11 mouse cellular contexts compared by ENCODE assay signal in the genomic region with DNA sequence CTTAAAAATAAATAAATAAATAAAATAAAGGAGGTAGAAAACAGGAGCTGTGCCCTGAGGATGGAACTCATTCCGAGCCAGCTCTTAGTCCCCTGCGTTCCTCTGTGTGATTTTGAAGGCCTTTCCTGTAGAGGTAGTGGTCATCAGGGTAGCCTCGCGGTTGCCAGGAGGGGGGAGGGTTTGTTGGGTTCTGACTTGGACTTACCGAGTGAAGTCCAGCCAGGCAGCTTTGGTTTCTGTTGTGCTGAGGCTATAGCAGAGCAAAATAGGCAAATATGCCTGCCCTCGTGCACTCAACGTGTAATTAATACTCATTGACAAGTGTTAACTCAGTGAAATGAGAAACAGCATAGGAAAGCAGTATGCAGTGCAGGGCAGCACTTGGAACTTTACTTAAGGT.
DNase-seq lines count a peak whose midpoint lies in the region; ATAC-seq and TF ChIP-seq lines count a peak whose summit lies in the region.
"Had no signal": no experiment of that assay in that cellular context is flagged by ENCODE, and none has a peak within 500 bp of the region (broad histone marks: within the 10 kb centered on the region; RNA-seq: fewer than 3 reads in every experiment).

No protein-coding gene starts in this region.

- no peaks in the 10 kb centered on the region for H3K9me3 ChIP-seq in hindbrain, embryonic 13.5 days
- no peaks in the 10 kb centered on the region for H3K9me3 ChIP-seq in hindbrain, embryonic 10.5 days
- H3K9me3 ChIP-seq in liver, embryonic 13.5 days (replicated peaks), result no peaks in the 10 kb centered on the region
- H3K9me3 ChIP-seq in forebrain, embryonic 15.5 days, result no peaks in the 10 kb centered on the region
- H3K9me3 ChIP-seq: midbrain, embryonic 13.5 days had no signal

- 85% methylated on average over 7 of the region's 7 CpGs for WGBS in hindbrain, embryonic 13.5 days
- 88% methylated on average over 7 of the region's 7 CpGs for WGBS in hindbrain, embryonic 10.5 days
- 42% methylated on average over 7 of the region's 7 CpGs for WGBS in liver, embryonic 13.5 days (ENCODE audit: insufficient replicate concordance)
- WGBS in forebrain, embryonic 15.5 days, result 83% methylated on average over 7 of the region's 7 CpGs

- no peak for TF ChIP-seq CTCF in C2C12 (IDR thresholded peaks at IDR 0.05; ENCODE audit: control insufficient read depth, insufficient read depth, insufficient read length)
- TF ChIP-seq CTCF in cortical plate, adult 2 months (IDR thresholded peaks at IDR 0.05; ENCODE audit: extremely low read depth, insufficient read depth, low read length), result no peak

- H3ac ChIP-seq in C2C12 (ENCODE audit: control insufficient read depth, insufficient read length, low read depth), result peak overlapping the region; percentile 40

- H3K79me2 ChIP-seq in C2C12 (ENCODE audit: control insufficient read depth, insufficient read depth), result peaks cover 12% of the 10 kb centered on the region

- no peak overlapping the region for H3K4me2 ChIP-seq in hindbrain, embryonic 13.5 days
- peak overlapping the region; percentile 52 for H3K4me2 ChIP-seq in liver, embryonic 13.5 days
- H3K4me2 ChIP-seq in forebrain, embryonic 15.5 days (replicated peaks), result no peak overlapping the region
- H3K4me2 ChIP-seq: midbrain, embryonic 13.5 days had no signal

- no peak for ATAC-seq in hindbrain, embryonic 13.5 days (ENCODE audit: low FRiP score)
- ATAC-seq in liver, embryonic 13.5 days (ENCODE audit: low read depth), result peak; percentile 27
- ATAC-seq in megakaryocyte progenitor cell, adult 5-6 weeks (replicated peaks; ENCODE audit: poor library complexity), result no peak
- ATAC-seq in forebrain, embryonic 15.5 days (replicated peaks), result no peak
- ATAC-seq: midbrain, embryonic 13.5 days had no signal

- peak overlapping the region; percentile 40 for H3K27ac ChIP-seq in hindbrain, embryonic 13.5 days
- no peak overlapping the region for H3K27ac ChIP-seq in hindbrain, embryonic 10.5 days
- H3K27ac ChIP-seq in cortical plate, adult 2 months (ENCODE audit: insufficient read depth, low read length), result peak overlapping the region; percentile 59; the same call in 1 of the 2 replicates
- peak overlapping the region; percentile 68 for H3K27ac ChIP-seq in liver, embryonic 13.5 days
- H3K27ac ChIP-seq in forebrain, embryonic 15.5 days (replicated peaks), result no peak overlapping the region

- no peak for TF ChIP-seq POLR2A in cortical plate, adult 2 months (IDR thresholded peaks at IDR 0.05; ENCODE audit: extremely low read depth, insufficient read depth, low read length)

- no peaks in the 10 kb centered on the region for H3K27me3 ChIP-seq in hindbrain, embryonic 13.5 days
- H3K27me3 ChIP-seq in hindbrain, embryonic 10.5 days (ENCODE audit: insufficient read depth, poor library complexity, severe bottlenecking), result no peaks in the 10 kb centered on the region
- H3K27me3 ChIP-seq in C2C12 (ENCODE audit: control insufficient read depth, insufficient read depth, insufficient read length), result no peaks in the 10 kb centered on the region
- H3K27me3 ChIP-seq in liver, embryonic 13.5 days, result no peaks in the 10 kb centered on the region
- no peaks in the 10 kb centered on the region for H3K27me3 ChIP-seq in forebrain, embryonic 15.5 days
- H3K27me3 ChIP-seq: midbrain, embryonic 13.5 days had no signal

- H3K79me3 ChIP-seq in C2C12 (ENCODE audit: low read depth), result no peaks in the 10 kb centered on the region

- H3K4me3 ChIP-seq in hindbrain, embryonic 13.5 days, result no peak overlapping the region
- no peak overlapping the region for H3K4me3 ChIP-seq in hindbrain, embryonic 10.5 days
- H3K4me3 ChIP-seq in C2C12 (ENCODE audit: insufficient read depth, poor library complexity, severe bottlenecking), result no peak overlapping the region
- H3K4me3 ChIP-seq in cortical plate, adult 2 months (ENCODE audit: insufficient read depth, low read length), result no peak overlapping the region
- no peak overlapping the region for H3K4me3 ChIP-seq in liver, embryonic 13.5 days (replicated peaks)
- H3K4me3 ChIP-seq in forebrain, embryonic 15.5 days, result no peak overlapping the region
- H3K4me3 ChIP-seq: midbrain, embryonic 13.5 days had no signal

- H3K4me1 ChIP-seq in hindbrain, embryonic 13.5 days (replicated peaks), result peaks cover 24% of the 10 kb centered on the region
- peaks cover 13% of the 10 kb centered on the region for H3K4me1 ChIP-seq in hindbrain, embryonic 10.5 days (replicated peaks)
- H3K4me1 ChIP-seq in cortical plate, adult 2 months (ENCODE audit: control insufficient read depth, insufficient read depth, low read length), result peaks cover 6% of the 10 kb centered on the region
- H3K4me1 ChIP-seq in liver, embryonic 13.5 days (replicated peaks), result peaks cover 36% of the 10 kb centered on the region
- H3K4me1 ChIP-seq in forebrain, embryonic 15.5 days, result peaks cover 14% of the 10 kb centered on the region

- H3K36me3 ChIP-seq in hindbrain, embryonic 13.5 days, result peaks cover 16% of the 10 kb centered on the region
- peaks cover 33% of the 10 kb centered on the region for H3K36me3 ChIP-seq in hindbrain, embryonic 10.5 days
- H3K36me3 ChIP-seq in C2C12 (ENCODE audit: control insufficient read depth, insufficient read depth), result peaks cover 22% of the 10 kb centered on the region
- H3K36me3 ChIP-seq in liver, embryonic 13.5 days, result peaks cover 17% of the 10 kb centered on the region; the same call in 1 of the 2 replicates
- peaks cover 16% of the 10 kb centered on the region for H3K36me3 ChIP-seq in forebrain, embryonic 15.5 days

- no peak for DNase-seq in hindbrain, embryonic 10.5 days (ENCODE audit: low spot score)
- DNase-seq in liver, embryonic 13.5 days, result no peak
- DNase-seq in cerebellum, postnatal 4 days (ENCODE audit: low spot score in 2 of 2), result no peak
- DNase-seq: embryo, embryonic 11 days; right cerebral cortex, postnatal 4 days had no signal

- H3K9ac ChIP-seq in hindbrain, embryonic 13.5 days, result no peak overlapping the region
- H3K9ac ChIP-seq in liver, embryonic 13.5 days, result no peak overlapping the region
- H3K9ac ChIP-seq in forebrain, embryonic 15.5 days (replicated peaks), result no peak overlapping the region
- H3K9ac ChIP-seq: midbrain, embryonic 13.5 days had no signal

TF ChIP-seq in C2C12, 6 proteins besides CTCF, POLR2A, EP300 and RAD21:
- TF ChIP-seq MYOD1 (IDR thresholded peaks at IDR 0.05; ENCODE audit: control insufficient read depth, insufficient read length, low read depth) (no peak), FOSL1 (IDR thresholded peaks at IDR 0.05; ENCODE audit: insufficient read depth, low read length, poor library complexity, severe bottlenecking) (no peak), MAX (IDR thresholded peaks at IDR 0.05) (no peak), MYOG (IDR thresholded peaks at IDR 0.05; ENCODE audit: control insufficient read depth, extremely low read depth, insufficient read length) (no peak), CEBPB (IDR thresholded peaks at IDR 0.05; ENCODE audit: low read depth) (no peak), USF1 (IDR thresholded peaks at IDR 0.05; ENCODE audit: low read depth) (no peak)
TF ChIP-seq in C2C12: peak in this region for 0.

Comparison
In these comparisons a context has a peak if more than half of its experiments do, and no peak if none do; other contexts are left out.
1. H3K27ac ChIP-seq: peak in hindbrain, embryonic 13.5 days (single experiment), cortical plate, adult 2 months (single experiment) and liver, embryonic 13.5 days (single experiment); none in hindbrain, embryonic 10.5 days (single experiment) and forebrain, embryonic 15.5 days (single experiment).